Comparison of ENCODE assay signal across 30 mouse cellular contexts in the genomic region with DNA sequence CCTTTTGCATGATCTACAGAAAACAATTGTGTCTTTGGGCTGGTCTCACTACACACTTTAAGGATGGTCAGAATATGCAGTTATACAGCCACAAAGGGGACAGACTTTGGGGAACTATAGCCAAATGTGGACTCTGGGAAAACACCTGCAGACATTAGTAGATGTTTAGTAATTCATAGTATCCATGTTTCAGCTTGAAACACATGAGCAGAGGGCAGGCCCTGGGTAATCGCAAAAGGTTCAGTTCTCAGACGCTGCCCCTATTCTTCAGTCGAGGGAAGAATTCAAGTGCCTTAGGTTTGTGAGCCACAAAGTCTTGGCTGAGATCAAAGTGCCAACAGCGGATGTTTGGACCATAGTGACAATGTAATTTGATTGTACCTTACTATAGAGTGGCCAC. TPM values are rescaled to one million over a fixed set of nuclear protein-coding genes. Genes with fewer than 3 reads are reported as not detected.
"Had no signal": no experiment of that assay in that cellular context is flagged by ENCODE, and none has a peak within 500 bp of the region (broad histone marks: within the 10 kb centered on the region; RNA-seq: fewer than 3 reads in every experiment).

No protein-coding gene starts in this region.

- H3K27me3 ChIP-seq: heart, embryonic 13.5 days; heart, embryonic 15.5 days; hindbrain, embryonic 13.5 days; hindbrain, embryonic 15.5 days; kidney, embryonic 15.5 days; limb, embryonic 12.5 days; liver, embryonic 12.5 days had no signal

- H3K36me3 ChIP-seq: hindbrain, embryonic 13.5 days; hindbrain, embryonic 15.5 days had no signal

- H3K4me2 ChIP-seq: heart, embryonic 11.5 days; heart, embryonic 13.5 days; heart, embryonic 15.5 days; hindbrain, embryonic 13.5 days; hindbrain, embryonic 15.5 days; kidney, embryonic 15.5 days; limb, embryonic 12.5 days; liver, embryonic 12.5 days had no signal

- H3K4me3 ChIP-seq: heart, embryonic 13.5 days; heart, embryonic 15.5 days; hindbrain, embryonic 13.5 days; hindbrain, embryonic 15.5 days; kidney, embryonic 15.5 days; limb, embryonic 12.5 days; liver, embryonic 12.5 days had no signal

- H3K9ac ChIP-seq: heart, embryonic 13.5 days; heart, embryonic 15.5 days; hindbrain, embryonic 13.5 days; hindbrain, embryonic 15.5 days; kidney, embryonic 15.5 days; limb, embryonic 12.5 days; liver, embryonic 12.5 days had no signal

- H3K4me1 ChIP-seq: heart, embryonic 13.5 days; heart, embryonic 15.5 days; hindbrain, embryonic 13.5 days; hindbrain, embryonic 15.5 days; kidney, embryonic 15.5 days; limb, embryonic 12.5 days; liver, embryonic 12.5 days had no signal

- H3K9me3 ChIP-seq: heart, embryonic 13.5 days; heart, embryonic 15.5 days; hindbrain, embryonic 13.5 days; hindbrain, embryonic 15.5 days; kidney, embryonic 15.5 days; limb, embryonic 12.5 days; liver, embryonic 12.5 days had no signal

- ATAC-seq: hindbrain, postnatal 0 days; intestine, embryonic 16.5 days; liver, embryonic 12.5 days had no signal

- H3K27ac ChIP-seq: heart, embryonic 13.5 days; heart, embryonic 15.5 days; hindbrain, embryonic 13.5 days; hindbrain, embryonic 15.5 days; hindbrain, postnatal 0 days; kidney, embryonic 15.5 days; kidney, postnatal 0 days; limb, embryonic 12.5 days; liver, embryonic 12.5 days had no signal

- DNase-seq: gastrocnemius, postnatal 14 days; gastrocnemius, postnatal 36 days; heart, adult 18-20 months; heart, postnatal 14 days; heart, postnatal 36 days; kidney, adult 11 months; kidney, adult 2 months; kidney, adult 9 months; kidney, postnatal 14 days; kidney, postnatal 36 days; layer of hippocampus, adult 9-11 months; layer of hippocampus, postnatal 36 days; left cerebral cortex, postnatal 4 days had no signal

RNA-seq across cellular contexts. Expression of gene Cyb5r2, which starts 13.4 kb away (rescaled TPM):
- polyA plus RNA-seq: hindbrain, embryonic 13.5 days; kidney, adult 2 months; kidney, embryonic 15.5 days had no signal

RNA-seq across cellular contexts. Expression of gene Ovch2, which starts 56.6 kb away (rescaled TPM):
- polyA plus RNA-seq: heart, embryonic 11.5 days; heart, embryonic 13.5 days; heart, embryonic 15.5 days; heart, postnatal 0 days; hindbrain, embryonic 11.5 days; hindbrain, embryonic 13.5 days; hindbrain, embryonic 15.5 days; hindbrain, postnatal 0 days; intestine, embryonic 14.5 days; intestine, embryonic 16.5 days; kidney, adult 2 months; kidney, embryonic 15.5 days; kidney, postnatal 0 days; large intestine, adult 2 months; limb, embryonic 12.5 days; limb, embryonic 14.5 days; liver, adult 2 months; liver, embryonic 12.5 days had no signal
